Mouse (Mus musculus): ENCODE data around the gene Iqsec1.

DNA sequence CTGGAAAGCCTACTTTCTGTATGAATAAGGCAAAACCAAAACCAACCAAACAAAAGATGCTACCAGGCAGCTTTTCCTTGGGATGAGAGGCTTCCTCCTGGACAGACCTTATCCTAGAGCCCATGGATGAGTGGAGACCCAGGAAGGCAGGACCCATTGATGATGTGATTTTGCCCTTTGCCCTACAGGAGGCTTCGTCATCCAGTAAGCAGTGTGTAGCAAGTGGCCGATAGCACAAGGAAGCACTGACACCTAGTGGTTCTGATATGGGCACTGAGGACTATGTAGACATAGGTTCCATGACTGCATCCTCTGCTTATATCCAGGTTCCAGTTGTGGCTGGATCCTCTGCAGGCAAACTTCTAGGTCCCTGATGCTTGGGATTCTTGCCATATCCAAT is 168.6 kb downstream of the Iqsec1 start:
- peak; percentile 29 for TF ChIP-seq CTCF (IDR thresholded peaks at IDR 0.05; ENCODE audit: low read depth, low read length)
- no peak for TF ChIP-seq POLR2A (IDR thresholded peaks at IDR 0.05; ENCODE audit: extremely low read depth, insufficient read depth, low read length)
